Mouse (Mus musculus): ENCODE data around the gene Slc11a2. TPM values are rescaled to one million over a fixed set of nuclear protein-coding genes. Genes with fewer than 3 reads are reported as not detected.

The Slc11a2 gene
- polyA plus RNA-seq, 1 experiment from 2014 or later: 36.8 TPM

GRCm38 (mm10) chr15:100443126-100443922 lies 18.5 kb upstream of the Slc11a2 start:
- peak overlapping the region; percentile 53 for H3K4me3 ChIP-seq (ENCODE audit: low read length)
- 6% methylated on average over 20 of the region's 31 CpGs for WGBS
- peaks cover 11% of the 10 kb centered on the region; the same call in 1 of the 2 replicates for H3K4me1 ChIP-seq (ENCODE audit: insufficient read depth, low read length)
- H3K27ac ChIP-seq (ENCODE audit: low read length): peak overlapping the region; percentile 91
- no peaks in the 10 kb centered on the region for H3K9me3 ChIP-seq (ENCODE audit: low read length)
- peak overlapping the region; percentile 79 for H3K9ac ChIP-seq (replicated peaks; ENCODE audit: low read length)
- no peaks in the 10 kb centered on the region for H3K36me3 ChIP-seq (ENCODE audit: insufficient read depth, low read length)
- no peaks in the 10 kb centered on the region for H3K27me3 ChIP-seq (ENCODE audit: insufficient read depth, low read length)
- ATAC-seq (ENCODE audit: low FRiP score, low TSS enrichment): peak; percentile 97
- H3K4me2 ChIP-seq (replicated peaks; ENCODE audit: low read depth, low read length): peak overlapping the region; percentile 85

DNA sequence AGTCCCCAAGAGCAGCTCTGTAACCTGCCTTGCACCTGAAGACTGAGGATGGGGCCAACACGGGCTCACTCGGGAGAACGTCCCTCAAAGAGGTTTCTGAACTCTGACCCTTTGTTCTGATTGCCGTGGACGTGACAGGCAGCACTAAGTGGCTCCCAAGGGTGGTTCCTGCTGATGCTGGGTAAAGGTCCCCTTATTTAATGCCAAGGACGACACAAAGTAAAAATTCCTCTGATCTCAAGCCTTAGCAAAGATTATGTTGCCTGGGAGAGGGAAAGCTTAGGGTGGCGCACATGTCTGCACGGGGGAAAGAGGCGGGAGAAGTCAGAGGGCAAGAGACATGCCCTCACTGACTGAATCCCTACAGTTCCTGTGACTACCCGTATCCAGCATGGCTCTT lies 11.6 kb upstream of the Slc11a2 start:
- Histone ChIP-seq H3K27ac (ENCODE audit: low read length) (no peak overlapping the region), H3K4me1 (ENCODE audit: insufficient read depth, low read length) (no peaks in the 10 kb centered on the region), H3K36me3 (ENCODE audit: insufficient read depth, low read length) (no peaks in the 10 kb centered on the region), H3K4me3 (ENCODE audit: low read length) (no peak overlapping the region), H3K9me3 (ENCODE audit: low read length) (no peaks in the 10 kb centered on the region), H3K9ac (replicated peaks; ENCODE audit: low read length) (no peak overlapping the region), H3K4me2 (replicated peaks; ENCODE audit: low read depth, low read length) (no peak overlapping the region), H3K27me3 (ENCODE audit: insufficient read depth, low read length) (no peaks in the 10 kb centered on the region)
- no peak for ATAC-seq (ENCODE audit: low FRiP score, low TSS enrichment)
- WGBS: 61% methylated on average over 10 of the region's 10 CpGs

DNA sequence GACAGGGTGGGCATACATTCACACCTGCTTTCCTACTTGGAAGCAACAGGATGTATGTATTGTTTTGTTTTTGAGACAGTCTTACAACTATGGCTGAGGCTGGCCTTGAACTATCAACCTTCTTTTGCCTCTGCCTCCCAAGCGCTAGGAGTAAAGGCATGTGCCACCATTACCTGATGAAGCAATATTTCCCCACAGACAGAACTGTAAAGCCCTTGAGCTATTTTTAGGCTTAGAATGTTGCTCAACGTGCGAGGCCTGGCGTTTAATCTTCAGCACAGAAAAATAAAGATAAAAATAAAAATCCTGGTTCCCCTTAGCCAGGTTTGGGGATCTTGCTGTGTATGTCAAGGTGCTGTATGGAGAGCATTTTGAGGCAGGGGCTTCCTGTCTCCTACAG lies 11.2 kb upstream of the Slc11a2 start:
- Histone ChIP-seq H3K27me3 (ENCODE audit: insufficient read depth, low read length) (no peaks in the 10 kb centered on the region), H3K36me3 (ENCODE audit: insufficient read depth, low read length) (no peaks in the 10 kb centered on the region), H3K9me3 (ENCODE audit: low read length) (no peaks in the 10 kb centered on the region), H3K4me1 (ENCODE audit: insufficient read depth, low read length) (no peaks in the 10 kb centered on the region), H3K4me2 (replicated peaks; ENCODE audit: low read depth, low read length) (no peak overlapping the region), H3K27ac (ENCODE audit: low read length) (no peak overlapping the region), H3K4me3 (ENCODE audit: low read length) (no peak overlapping the region), H3K9ac (replicated peaks; ENCODE audit: low read length) (no peak overlapping the region)
- ATAC-seq (ENCODE audit: low FRiP score, low TSS enrichment): no peak
- 86% methylated on average over 4 of the region's 4 CpGs for WGBS

- H3K27me3 ChIP-seq (ENCODE audit: insufficient read depth, low read length): no peaks in the 10 kb centered on the region
- no peak for ATAC-seq (ENCODE audit: low FRiP score, low TSS enrichment)
- no peak overlapping the region for H3K27ac ChIP-seq (ENCODE audit: low read length)
- H3K4me1 ChIP-seq (ENCODE audit: insufficient read depth, low read length): no peaks in the 10 kb centered on the region
- WGBS: 65% methylated on average over 4 of the region's 4 CpGs
- H3K9me3 ChIP-seq (ENCODE audit: low read length): no peaks in the 10 kb centered on the region
- H3K36me3 ChIP-seq (ENCODE audit: insufficient read depth, low read length): no peaks in the 10 kb centered on the region
- no peak overlapping the region for H3K4me3 ChIP-seq (ENCODE audit: low read length)
- H3K4me2 ChIP-seq (replicated peaks; ENCODE audit: low read depth, low read length): no peak overlapping the region
- no peak overlapping the region for H3K9ac ChIP-seq (replicated peaks; ENCODE audit: low read length)
Observed at GRCm38 (mm10) chr15:100433234-100433633, 8.4 kb upstream of the Slc11a2 start.

GRCm38 (mm10) chr15:100429959-100430565 lies 5.2 kb upstream of the Slc11a2 start:
- H3K27me3 ChIP-seq (ENCODE audit: insufficient read depth, low read length): peaks cover 4% of the 10 kb centered on the region; the same call in 1 of the 2 replicates
- peak overlapping the region; percentile 26; the same call in 1 of the 2 replicates for H3K9ac ChIP-seq (replicated peaks; ENCODE audit: low read length)
- 55% methylated on average over 11 of the region's 11 CpGs for WGBS
- no peaks in the 10 kb centered on the region for H3K36me3 ChIP-seq (ENCODE audit: insufficient read depth, low read length)
- H3K9me3 ChIP-seq (ENCODE audit: low read length): no peaks in the 10 kb centered on the region
- no peak overlapping the region for H3K27ac ChIP-seq (ENCODE audit: low read length)
- H3K4me2 ChIP-seq (replicated peaks; ENCODE audit: low read depth, low read length): no peak overlapping the region
- peak; percentile 54; the same call in 1 of the 2 replicates for ATAC-seq (ENCODE audit: low FRiP score, low TSS enrichment)
- no peaks in the 10 kb centered on the region for H3K4me1 ChIP-seq (ENCODE audit: insufficient read depth, low read length)
- no peak overlapping the region for H3K4me3 ChIP-seq (ENCODE audit: low read length)

- no peaks in the 10 kb centered on the region for H3K36me3 ChIP-seq (ENCODE audit: insufficient read depth, low read length)
- ATAC-seq (ENCODE audit: low FRiP score, low TSS enrichment): peak; percentile 66; the same call in 1 of the 2 replicates
- WGBS: 72% methylated on average over 13 of the region's 13 CpGs
- H3K4me2 ChIP-seq (replicated peaks; ENCODE audit: low read depth, low read length): no peak overlapping the region
- peaks cover 5% of the 10 kb centered on the region; the same call in 1 of the 2 replicates for H3K27me3 ChIP-seq (ENCODE audit: insufficient read depth, low read length)
- no peak overlapping the region for H3K4me3 ChIP-seq (ENCODE audit: low read length)
- H3K9me3 ChIP-seq (ENCODE audit: low read length): no peaks in the 10 kb centered on the region
- H3K4me1 ChIP-seq (ENCODE audit: insufficient read depth, low read length): no peaks in the 10 kb centered on the region; the same call in none of the 2 replicates
- H3K9ac ChIP-seq (replicated peaks; ENCODE audit: low read length): no peak overlapping the region
- H3K27ac ChIP-seq (ENCODE audit: low read length): no peak overlapping the region
Observed at GRCm38 (mm10) chr15:100428296-100428905, 3.5 kb upstream of the Slc11a2 start.

DNA sequence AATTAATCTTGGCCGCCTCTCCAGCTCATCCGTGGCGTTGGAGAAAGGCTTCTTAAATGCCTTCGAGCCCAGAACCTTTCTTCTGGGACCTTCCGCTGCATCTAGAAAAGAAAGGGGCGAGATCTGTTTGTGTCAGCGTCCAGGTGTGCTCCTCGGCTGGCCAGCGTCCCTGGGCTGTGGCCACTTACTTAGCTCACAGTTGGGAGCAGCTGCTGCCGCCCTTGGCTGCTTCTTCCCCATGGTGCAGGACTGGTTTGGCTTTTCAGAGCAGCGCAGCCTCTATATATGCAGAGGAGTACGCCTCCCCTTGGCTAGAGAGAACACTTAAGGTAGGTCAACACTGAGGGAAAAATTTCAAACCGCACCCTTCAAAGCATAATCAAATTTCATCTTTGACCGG lies 956 bp downstream of the Slc11a2 start:
- ATAC-seq (ENCODE audit: low FRiP score, low TSS enrichment): peak; percentile 57
- peak overlapping the region; percentile 81 for H3K4me3 ChIP-seq (ENCODE audit: low read length)
- H3K4me2 ChIP-seq (replicated peaks; ENCODE audit: low read depth, low read length): peak overlapping the region; percentile 96
- H3K27ac ChIP-seq (ENCODE audit: low read length): peak overlapping the region; percentile 48
- H3K9me3 ChIP-seq (ENCODE audit: low read length): no peaks in the 10 kb centered on the region
- peak overlapping the region; percentile 53 for H3K9ac ChIP-seq (replicated peaks; ENCODE audit: low read length)
- peaks cover 5% of the 10 kb centered on the region; the same call in 1 of the 2 replicates for H3K27me3 ChIP-seq (ENCODE audit: insufficient read depth, low read length)
- H3K4me1 ChIP-seq (ENCODE audit: insufficient read depth, low read length): peaks cover 29% of the 10 kb centered on the region
- WGBS: 2% methylated on average over 14 of the region's 14 CpGs
- H3K36me3 ChIP-seq (ENCODE audit: insufficient read depth, low read length): no peaks in the 10 kb centered on the region

GRCm38 (mm10) chr15:100422899-100423860 lies 1.7 kb downstream of the Slc11a2 start:
- under 1% methylated on average over 65 of the region's 65 CpGs for WGBS
- Histone ChIP-seq H3K9ac (replicated peaks; ENCODE audit: low read length) (peak overlapping the region; percentile 89), H3K27ac (ENCODE audit: low read length) (peak overlapping the region; percentile 48), H3K9me3 (ENCODE audit: low read length) (no peaks in the 10 kb centered on the region), H3K4me2 (replicated peaks; ENCODE audit: low read depth, low read length) (peak overlapping the region; percentile 96), H3K4me1 (ENCODE audit: insufficient read depth, low read length) (peaks cover 36% of the 10 kb centered on the region), H3K36me3 (ENCODE audit: insufficient read depth, low read length) (no peaks in the 10 kb centered on the region), H3K4me3 (ENCODE audit: low read length) (peak overlapping the region; percentile 81), H3K27me3 (ENCODE audit: insufficient read depth, low read length) (peaks cover 5% of the 10 kb centered on the region; the same call in 1 of the 2 replicates)
- ATAC-seq (ENCODE audit: low FRiP score, low TSS enrichment): peak; percentile 95

GRCm38 (mm10) chr15:100422476-100422875 lies 2.4 kb downstream of the Slc11a2 start:
- peaks cover 43% of the 10 kb centered on the region for H3K4me1 ChIP-seq (ENCODE audit: insufficient read depth, low read length)
- H3K36me3 ChIP-seq (ENCODE audit: insufficient read depth, low read length): no peaks in the 10 kb centered on the region
- no peak overlapping the region; the same call in 1 of the 2 replicates for H3K27ac ChIP-seq (ENCODE audit: low read length)
- H3K4me2 ChIP-seq (replicated peaks; ENCODE audit: low read depth, low read length): peak overlapping the region; percentile 56
- 0% methylated on average over 37 of the region's 44 CpGs for WGBS
- peak; percentile 56 for ATAC-seq (ENCODE audit: low FRiP score, low TSS enrichment)
- H3K27me3 ChIP-seq (ENCODE audit: insufficient read depth, low read length): peaks cover 5% of the 10 kb centered on the region; the same call in 1 of the 2 replicates
- peak overlapping the region; percentile 81 for H3K4me3 ChIP-seq (ENCODE audit: low read length)
- peak overlapping the region; percentile 89 for H3K9ac ChIP-seq (replicated peaks; ENCODE audit: low read length)
- no peaks in the 10 kb centered on the region for H3K9me3 ChIP-seq (ENCODE audit: low read length)

Data from kidney, embryonic 16.5 days (tissue).